Mouse (Mus musculus) CH12.LX (cell line): ENCODE results near the gene Thrb. TPM values are rescaled to one million over a fixed set of nuclear protein-coding genes. Genes with fewer than 3 reads are reported as not detected.

Experiments
- DNase-seq: peaks from one replicate; pipeline ENCODE4 v3.0.0-alpha.2; 2013; ENCODE audit errors: extremely low read depth
- H3K27ac ChIP-seq: 2 replicates; pipeline ENCODE4 v1.5.1; 2012; ENCODE audit warnings: low read depth, mild to moderate bottlenecking, control low read depth, moderate library complexity; ENCODE audit not compliant: insufficient read depth
- H3K27me3 ChIP-seq: replicated peaks from 2 replicates; pipeline ENCODE3; 2012; ENCODE audit warnings: inconsistent platforms
- H3K36me3 ChIP-seq, 2 experiments: replicated peaks in 1 of 2; 2 replicates each; pipeline versions ENCODE3 to v1.6.1; 2012; ENCODE audit warnings: inconsistent platforms in 1 of 2, low read length in 1 of 2, mild to moderate bottlenecking in 1 of 2, mixed read lengths in 1 of 2, moderate library complexity in 1 of 2; ENCODE audit not compliant: control insufficient read depth in 1 of 2, insufficient read depth in 1 of 2
- H3K4me1 ChIP-seq, 2 experiments: 2 replicates each; pipeline ENCODE4 v1.6.1; 2012; ENCODE audit warnings: inconsistent platforms in 1 of 2, moderate library complexity in 1 of 2; ENCODE audit not compliant: insufficient read depth in 2 of 2, control insufficient read depth in 1 of 2
- H3K4me2 ChIP-seq: 2 replicates; pipeline ENCODE4 v1.6.1; 2012; ENCODE audit warnings: low read depth, mild to moderate bottlenecking, control low read depth; ENCODE audit not compliant: poor library complexity, insufficient read depth, severe bottlenecking
- H3K4me3 ChIP-seq, 3 experiments: fragments of 150-350 bp in 1 of 3; sonication (generic) in 1 of 3; replicated peaks in 1 of 3; 2 replicates each; pipeline versions ENCODE3 to v1.5.1; 2011 to 2012; ENCODE audit warnings: low read depth in 2 of 3, low read length in 2 of 3, mild to moderate bottlenecking in 2 of 3, moderate library complexity in 2 of 3, control low read depth in 1 of 3, improper control_type of control experiment in 1 of 3, inconsistent platforms in 1 of 3, mixed read lengths in 1 of 3; ENCODE audit not compliant: poor library complexity in 1 of 3
- H3K79me2 ChIP-seq: replicated peaks from 2 replicates; pipeline ENCODE4 v1.6.1; 2012; ENCODE audit warnings: mild to moderate bottlenecking, moderate library complexity; ENCODE audit not compliant: control insufficient read depth, poor library complexity, insufficient read depth, severe bottlenecking; ENCODE audit errors: extremely low read depth
- H3K9ac ChIP-seq: 2 replicates; pipeline ENCODE4 v1.6.1; 2012; ENCODE audit warnings: low read depth, mild to moderate bottlenecking, control low read depth, moderate library complexity; ENCODE audit not compliant: insufficient read depth
- H3K9me3 ChIP-seq: replicated peaks from 2 replicates; pipeline ENCODE3; 2012; ENCODE audit warnings: low read length, inconsistent platforms, mixed read lengths
- BHLHE40 ChIP-seq: IDR thresholded peaks from 2 replicates; pipeline ENCODE4 v1.6.1; 2011; ENCODE audit warnings: mild to moderate bottlenecking, low read depth, low read length, improper control_type of control experiment
- CHD1 ChIP-seq: IDR thresholded peaks from 2 replicates; pipeline ENCODE4 v1.6.1; 2012; ENCODE audit warnings: low read depth, low read length, improper control_type of control experiment, inconsistent platforms
- CHD2 ChIP-seq: IDR thresholded peaks from 2 replicates; pipeline ENCODE4 v1.6.1; 2011; ENCODE audit warnings: low read length, improper control_type of control experiment
- CTCF ChIP-seq, 2 experiments: IDR thresholded peaks in 1 of 2; conservative IDR thresholded peaks in 1 of 2; 2 replicates each; pipeline ENCODE4 v1.5.1; 2011 to 2012; ENCODE audit warnings: low read depth in 2 of 2, low read length in 2 of 2, improper control_type of control experiment in 1 of 2, inconsistent platforms in 1 of 2, mild to moderate bottlenecking in 1 of 2, moderate library complexity in 1 of 2
- E2F4 ChIP-seq: IDR thresholded peaks from 2 replicates; pipeline ENCODE4 v1.6.1; 2011; ENCODE audit warnings: low read depth, low read length, improper control_type of control experiment; ENCODE audit not compliant: insufficient replicate concordance
- ELF1 ChIP-seq: IDR thresholded peaks from 2 replicates; pipeline ENCODE4 v1.6.1; 2014; ENCODE audit warnings: low read depth, mild to moderate bottlenecking, inconsistent platforms, low read length, improper control_type of control experiment
- EP300 ChIP-seq: IDR thresholded peaks from 2 replicates; pipeline ENCODE4 v1.6.1; 2011; ENCODE audit warnings: low read length, improper control_type of control experiment
- GABPA ChIP-seq: IDR thresholded peaks from 2 replicates; pipeline ENCODE4 v1.6.1; 2012; ENCODE audit warnings: low read depth, low read length, improper control_type of control experiment, inconsistent platforms; ENCODE audit not compliant: insufficient replicate concordance
- HCFC1 ChIP-seq: IDR thresholded peaks from 2 replicates; pipeline ENCODE4 v1.6.1; 2012; ENCODE audit warnings: low read depth, mild to moderate bottlenecking, inconsistent platforms, low read length, improper control_type of control experiment
- IRF4 ChIP-seq: IDR thresholded peaks from 2 replicates; pipeline ENCODE4 v1.6.1; 2014; ENCODE audit warnings: low read depth, mild to moderate bottlenecking, inconsistent platforms, low read length, improper control_type of control experiment
- KAT2A ChIP-seq: IDR thresholded peaks from 2 replicates; pipeline ENCODE4 v1.6.1; 2012; ENCODE audit warnings: low read length, improper control_type of control experiment, inconsistent platforms; ENCODE audit not compliant: insufficient replicate concordance
- MXI1 ChIP-seq: IDR thresholded peaks from 2 replicates; pipeline ENCODE4 v1.6.1; 2011; ENCODE audit warnings: mild to moderate bottlenecking, low read depth, low read length, improper control_type of control experiment
- MYC ChIP-seq: IDR thresholded peaks from 2 replicates; pipeline ENCODE4 v1.6.1; 2011; ENCODE audit warnings: low read depth, mild to moderate bottlenecking, improper control_type of control experiment, low read length
- NELFE ChIP-seq: IDR thresholded peaks from 2 replicates; pipeline ENCODE4 v1.6.1; 2011; ENCODE audit warnings: low read depth, low read length, improper control_type of control experiment
- NRF1 ChIP-seq: IDR thresholded peaks from 2 replicates; pipeline ENCODE4 v1.6.1; 2014; ENCODE audit warnings: low read depth, mild to moderate bottlenecking, inconsistent platforms, low read length, improper control_type of control experiment, moderate library complexity
- PAX5 ChIP-seq: IDR thresholded peaks from 2 replicates; pipeline ENCODE4 v1.6.1; 2012; ENCODE audit warnings: low read length, inconsistent platforms, mixed read lengths
- POLR2A ChIP-seq: IDR thresholded peaks from 2 replicates; pipeline ENCODE4 v1.6.1; 2011; ENCODE audit warnings: low read depth, mild to moderate bottlenecking, improper control_type of control experiment, low read length
- POLR2AphosphoS2 ChIP-seq: IDR thresholded peaks from 2 replicates; pipeline ENCODE4 v1.6.1; 2011; ENCODE audit warnings: low read depth, low read length, improper control_type of control experiment
- RAD21 ChIP-seq: IDR thresholded peaks from 2 replicates; pipeline ENCODE4 v1.6.1; 2011; ENCODE audit warnings: low read depth, mild to moderate bottlenecking, low read length, improper control_type of control experiment, moderate library complexity
- RCOR1 ChIP-seq: conservative IDR thresholded peaks from 2 replicates; pipeline ENCODE4 v1.6.1; 2012; ENCODE audit warnings: low read depth, mild to moderate bottlenecking, inconsistent platforms, low read length, improper control_type of control experiment
- SMC3 ChIP-seq: IDR thresholded peaks from 2 replicates; pipeline ENCODE4 v1.6.1; 2011; ENCODE audit warnings: low read depth, low read length, improper control_type of control experiment
- TBP ChIP-seq: conservative IDR thresholded peaks from 2 replicates; pipeline ENCODE4 v1.6.1; 2011; ENCODE audit warnings: low read depth, low read length, improper control_type of control experiment
- TCF12 ChIP-seq: IDR thresholded peaks from 2 replicates; pipeline ENCODE4 v1.6.1; 2014; ENCODE audit warnings: low read depth, mild to moderate bottlenecking, inconsistent platforms, low read length, improper control_type of control experiment
- UBTF ChIP-seq: IDR thresholded peaks from 2 replicates; pipeline ENCODE4 v1.6.1; 2012; ENCODE audit warnings: low read depth, mild to moderate bottlenecking, inconsistent platforms, low read length, improper control_type of control experiment, moderate library complexity
- USF2 ChIP-seq: conservative IDR thresholded peaks from 2 replicates; pipeline ENCODE4 v1.6.1; 2011; ENCODE audit warnings: low read depth, low read length, improper control_type of control experiment
- ZC3H11A ChIP-seq: IDR thresholded peaks from 2 replicates; pipeline ENCODE4 v1.6.1; 2012; ENCODE audit warnings: low read depth, mild to moderate bottlenecking, inconsistent platforms, low read length, improper control_type of control experiment
- ZKSCAN1 ChIP-seq: IDR thresholded peaks from 2 replicates; pipeline ENCODE4 v1.6.1; 2012; ENCODE audit warnings: low read depth, inconsistent platforms, low read length, improper control_type of control experiment, borderline replicate concordance
- ZMIZ1 ChIP-seq: IDR thresholded peaks from 2 replicates; pipeline ENCODE4 v1.6.1; 2012; ENCODE audit warnings: low read depth, mild to moderate bottlenecking, inconsistent platforms, low read length, improper control_type of control experiment
- ZNF384 ChIP-seq: IDR thresholded peaks from 2 replicates; pipeline ENCODE4 v1.6.1; 2012; ENCODE audit warnings: low read depth, low read length, improper control_type of control experiment, inconsistent platforms
- dilution Hi-C: fragments of 300-500 bp; cut with MboI; formaldehyde crosslinking; loops from 2 replicates; pipeline ENCODE4 v1.14.3; 2020; ENCODE audit warnings: low sequenced_read_pairs; ENCODE audit not compliant: extremely low pct_unique_long_range_greater_than_20kb, extremely low pct_ligation_motif_present
- in situ Hi-C: fragments of 300-500 bp; cut with MboI; formaldehyde crosslinking; loops from 3 replicates; pipeline ENCODE4 v1.14.3; 2019; ENCODE audit warnings: low sequenced_read_pairs, low pct_ligation_motif_present, low pct_unique_long_range_greater_than_20kb, mixed read lengths
- polyA plus RNA-seq: library from polyadenylated mRNA; unstranded; fragments of >175 nt; gene quantifications from 2 replicates; pipeline ENCODE4 v1.2.1, GENCODE M21; 2012; ENCODE audit warnings: low read depth; ENCODE audit not compliant: insufficient read length
- total RNA-seq, 2 experiments: library from RNA; depleted of rRNA; stranded (reverse); fragments of 300-350 nt in 1 of 2; fragments of >200 nt in 1 of 2; gene quantifications; 2 replicates each; pipeline ENCODE4 v1.2.3; 2012 to 2014

The Thrb gene
- total and polyA plus RNA-seq, 3 experiments = 0.56 to 1.6 (median 0.60) TPM

- in situ Hi-C loops (no loop called here), dilution Hi-C loops (no loop called here)
- H3K9me3 ChIP-seq = no peaks in the 10 kb centered on the region
- no peak overlapping the region for H3K4me2 ChIP-seq
- H3K79me2 ChIP-seq = no peaks in the 10 kb centered on the region
- H3K4me1 ChIP-seq = no peaks in the 10 kb centered on the region
- H3K9ac ChIP-seq = no peak overlapping the region
- TF ChIP-seq EP300 (no peak), USF2 (no peak), BHLHE40 (no peak), TCF12 (no peak), POLR2AphosphoS2 (no peak), RAD21 (no peak), MYC (no peak), ZNF384 (no peak), ELF1 (no peak), CTCF (conservative IDR thresholded peaks at IDR 0.05 in 1 of 2, IDR thresholded peaks at IDR 0.05 in 1 of 2; ENCODE audit: low read depth in 2 of 2, low read length in 2 of 2) (no peak), POLR2A (no peak), MXI1 (no peak), NRF1 (no peak), UBTF (no peak), ZKSCAN1 (no peak), TBP (no peak), GABPA (no peak), RCOR1 (no peak), PAX5 (no peak), ZC3H11A (no peak)
- no peaks in the 10 kb centered on the region for H3K36me3 ChIP-seq
- H3K4me3 ChIP-seq = no peak overlapping the region
- no peaks in the 10 kb centered on the region for H3K27me3 ChIP-seq
- no peak for DNase-seq
- no peak overlapping the region for H3K27ac ChIP-seq
Observed at GRCm38 (mm10) chr14:17675214-17675613, 15.2 kb downstream of the Thrb start.

- H3K79me2 ChIP-seq = no peaks in the 10 kb centered on the region
Observed at GRCm38 (mm10) chr14:17681479-17681878, 21.4 kb downstream of the Thrb start.

More at GRCm38 (mm10) chr14:17681479-17681878, 21.4 kb downstream of the Thrb start:
- in situ Hi-C loops (no loop called here), dilution Hi-C loops (no loop called here)
- Histone ChIP-seq H3K36me3 (no peaks in the 10 kb centered on the region), H3K27me3 (no peaks in the 10 kb centered on the region), H3K27ac (no peak overlapping the region), H3K4me3 (no peak overlapping the region), H3K4me2 (no peak overlapping the region), H3K9ac (no peak overlapping the region), H3K9me3 (no peaks in the 10 kb centered on the region), H3K4me1 (no peaks in the 10 kb centered on the region)
- DNase-seq = no peak
- no peak for TF ChIP-seq TCF12
- TF ChIP-seq RAD21 = no peak
- TF ChIP-seq E2F4 = no peak
- no peak for TF ChIP-seq ZKSCAN1
- TF ChIP-seq UBTF = no peak
- TF ChIP-seq ZMIZ1 = no peak
- no peak for TF ChIP-seq SMC3
- TF ChIP-seq MXI1 = no peak
- no peak for TF ChIP-seq POLR2A
- TF ChIP-seq HCFC1 = no peak
- no peak for TF ChIP-seq ZNF384
- no peak for TF ChIP-seq IRF4
- no peak for TF ChIP-seq BHLHE40
- TF ChIP-seq TBP = no peak
- no peak for TF ChIP-seq POLR2AphosphoS2
- TF ChIP-seq NELFE = no peak
- TF ChIP-seq CHD1 = no peak
- no peak for TF ChIP-seq ZC3H11A
- no peak for TF ChIP-seq CHD2
- no peak for TF ChIP-seq KAT2A
